Mouse (Mus musculus): ENCODE results near the gene Prpsap2.

DNA sequence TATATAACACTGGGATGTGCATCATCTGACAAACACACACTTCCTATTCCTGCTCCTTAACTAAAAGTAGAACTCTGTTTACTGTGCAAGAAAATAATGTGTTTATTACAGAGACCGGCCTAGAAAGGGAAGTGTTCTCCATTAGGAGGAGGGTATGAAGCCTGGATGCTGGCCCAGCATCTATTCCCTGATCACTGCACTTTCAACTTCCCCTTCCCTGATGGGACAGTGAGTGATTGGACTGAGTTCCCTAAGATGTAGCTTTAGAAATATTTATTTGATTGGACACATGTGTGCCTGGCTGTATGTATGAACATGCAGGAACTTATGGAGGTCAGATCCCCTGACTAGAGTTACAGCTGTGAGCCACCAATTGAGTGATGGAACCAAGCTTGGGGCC lies 31.6 kb upstream of the Prpsap2 start:
- TF ChIP-seq POLR2A (IDR thresholded peaks at IDR 0.05; ENCODE audit: insufficient read depth, low read depth, low read length) (no peak), CTCF (IDR thresholded peaks at IDR 0.05) (no peak), EP300 (IDR thresholded peaks at IDR 0.05; ENCODE audit: insufficient read depth, low read depth, low read length) (no peak)

Measured in heart, adult 2 months (tissue).